In the genomic region with DNA sequence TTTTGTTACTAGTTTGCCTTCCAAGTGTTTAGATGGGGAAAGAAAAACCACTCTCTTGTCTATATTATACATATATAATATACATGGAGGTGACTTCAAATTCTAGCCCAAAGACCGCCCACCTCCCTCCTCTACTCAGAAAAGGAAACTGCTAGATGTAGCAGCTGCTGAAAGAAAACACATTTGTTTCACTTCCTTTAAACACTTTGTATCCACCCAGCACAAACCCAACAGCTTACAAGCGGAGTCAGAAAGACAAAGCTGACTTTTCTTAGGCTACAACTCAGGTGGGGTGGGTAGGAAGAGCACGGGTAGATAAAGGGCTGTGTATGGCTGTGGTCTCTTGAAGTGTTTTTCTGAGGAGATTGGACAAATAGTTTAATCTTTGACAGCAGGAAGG, we compare ENCODE assay signal across 12 mouse cellular contexts.
DNase-seq lines count a peak whose midpoint lies in the region; ATAC-seq and TF ChIP-seq lines count a peak whose summit lies in the region.
"Had no signal": no experiment of that assay in that cellular context is flagged by ENCODE, and none has a peak within 500 bp of the region (broad histone marks: within the 10 kb centered on the region; RNA-seq: fewer than 3 reads in every experiment).

No protein-coding gene starts in this region.

- no peaks in the 10 kb centered on the region for H3K9me3 ChIP-seq in lung, embryonic 15.5 days
- H3K9me3 ChIP-seq in forebrain, embryonic 12.5 days = no peaks in the 10 kb centered on the region

- no peaks in the 10 kb centered on the region for H3K36me3 ChIP-seq in lung, embryonic 15.5 days
- H3K36me3 ChIP-seq in forebrain, embryonic 12.5 days (replicated peaks) = no peaks in the 10 kb centered on the region

- TF ChIP-seq POLR2A in cerebellum, adult 2 months (IDR thresholded peaks at IDR 0.05; ENCODE audit: borderline replicate concordance, insufficient read depth, low read length) = no peak

- no peaks in the 10 kb centered on the region for H3K27me3 ChIP-seq in lung, embryonic 15.5 days
- no peaks in the 10 kb centered on the region for H3K27me3 ChIP-seq in cerebellum, adult 2 months (ENCODE audit: control insufficient read depth, insufficient read depth, low read length)
- H3K27me3 ChIP-seq in forebrain, embryonic 12.5 days = peaks cover 7% of the 10 kb centered on the region

- H3K4me3 ChIP-seq in gastrocnemius, adult 2 months = peak overlapping the region; percentile 2; the same call in 1 of the 2 replicates
- H3K4me3 ChIP-seq in lung, embryonic 15.5 days = no peak overlapping the region
- H3K4me3 ChIP-seq in cerebellum, adult 2 months (replicated peaks; ENCODE audit: insufficient read depth, low read depth, low read length) = no peak overlapping the region
- H3K4me3 ChIP-seq in forebrain, embryonic 12.5 days (replicated peaks) = no peak overlapping the region

- 38% methylated on average over 3 of the region's 3 CpGs for WGBS in lung, embryonic 15.5 days
- 83% methylated on average over 3 of the region's 3 CpGs for WGBS in cerebellum, adult 2 months
- 77% methylated on average over 3 of the region's 3 CpGs for WGBS in forebrain, embryonic 12.5 days

- no peak overlapping the region for H3K9ac ChIP-seq in lung, embryonic 15.5 days
- no peak overlapping the region for H3K9ac ChIP-seq in forebrain, embryonic 12.5 days
- H3K9ac ChIP-seq: liver, embryonic 14.5 days had no signal

- peak overlapping the region; percentile 68 for H3K27ac ChIP-seq in gastrocnemius, adult 2 months
- H3K27ac ChIP-seq in lung, embryonic 15.5 days = peak overlapping the region; percentile 32; the same call in 1 of the 2 replicates
- H3K27ac ChIP-seq in cerebellum, adult 2 months (ENCODE audit: insufficient read depth, low read length) = no peak overlapping the region
- H3K27ac ChIP-seq in forebrain, embryonic 12.5 days = no peak overlapping the region
- H3K27ac ChIP-seq: liver, embryonic 14.5 days had no signal

- intact Hi-C loops in gastrocnemius, adult 2 months (cut with DNase I) = no loop called here

- ATAC-seq in lung, embryonic 15.5 days (ENCODE audit: borderline replicate concordance, extremely low read depth, low FRiP score, low TSS enrichment) = no peak
- peak; percentile 56 to 65 for ATAC-seq in hematopoietic stem cell, adult 5-6 weeks (replicated peaks in 1 of 2; ENCODE audit: insufficient read depth in 1 of 2, low FRiP score in 2 of 2, low TSS enrichment in 1 of 2, low read depth in 1 of 2, poor library complexity in 2 of 2, severe bottlenecking in 2 of 2)
- ATAC-seq in forebrain, embryonic 12.5 days (ENCODE audit: low FRiP score) = no peak

- peak; percentile 11 for DNase-seq in gastrocnemius, adult 2 months
- no peak for DNase-seq in gastrocnemius, postnatal 10 days
- no peak for DNase-seq in lung, postnatal 4 days
- DNase-seq in thymus, postnatal 10 days (ENCODE audit: low spot score in 2 of 2) = peak; percentile 28 to 44
- no peak for DNase-seq in cerebellum, adult 2 months
- DNase-seq: heart, adult 18-20 months; kidney, adult 8-10 months; retina, postnatal 1 day had no signal

- H3K4me1 ChIP-seq in lung, embryonic 15.5 days = peaks cover 26% of the 10 kb centered on the region
- peaks cover 12% of the 10 kb centered on the region; the same call in 1 of the 2 replicates for H3K4me1 ChIP-seq in cerebellum, adult 2 months (ENCODE audit: control insufficient read depth, insufficient read depth, low read length)
- peaks cover 8% of the 10 kb centered on the region for H3K4me1 ChIP-seq in forebrain, embryonic 12.5 days

- H3K4me2 ChIP-seq in lung, embryonic 15.5 days = no peak overlapping the region
- no peak overlapping the region for H3K4me2 ChIP-seq in forebrain, embryonic 12.5 days

- TF ChIP-seq CTCF in gastrocnemius, adult 2 months (IDR thresholded peaks at IDR 0.05) = no peak
- no peak for TF ChIP-seq CTCF in cerebellum, adult 2 months (IDR thresholded peaks at IDR 0.05; ENCODE audit: borderline replicate concordance, insufficient read depth, low read depth, low read length)

Comparison
In these comparisons a context has a peak if more than half of its experiments do, and no peak if none do; other contexts are left out.
1. DNase-seq: peak in gastrocnemius, adult 2 months (single experiment) and thymus, postnatal 10 days (2 of 2); none in gastrocnemius, postnatal 10 days (single experiment), lung, postnatal 4 days (0 of 2) and cerebellum, adult 2 months (0 of 2).
2. H3K27ac ChIP-seq: peak in gastrocnemius, adult 2 months (single experiment) and lung, embryonic 15.5 days (single experiment); none in cerebellum, adult 2 months (single experiment) and forebrain, embryonic 12.5 days (single experiment).
3. ATAC-seq: peak in hematopoietic stem cell, adult 5-6 weeks (2 of 2); none in lung, embryonic 15.5 days (single experiment) and forebrain, embryonic 12.5 days (single experiment).